Mouse (Mus musculus) bone marrow macrophage, adult 2 months (primary cell): ENCODE results near the gene Defb46.

Experiments
- CTCF ChIP-seq: IDR thresholded peaks from 2 replicates; pipeline ENCODE4 v1.5.1; 2012; ENCODE audit warnings: low read depth, mild to moderate bottlenecking, low read length, moderate library complexity
- POLR2A ChIP-seq: IDR thresholded peaks from 2 replicates; pipeline ENCODE4 v1.6.1; 2012; ENCODE audit warnings: mild to moderate bottlenecking, low read depth, low read length, borderline replicate concordance

GRCm38 (mm10) chr8:19259667-19260066 lies 20.0 kb downstream of the Defb46 start:
- TF ChIP-seq CTCF: no peak
- TF ChIP-seq POLR2A: no peak
